Mouse (Mus musculus): ENCODE measurements around the gene Pbx3. TPM values are rescaled to one million over a fixed set of nuclear protein-coding genes. Genes with fewer than 3 reads are reported as not detected.

Gene Pbx3
- polyA plus RNA-seq, 1 experiment from 2014 or later = 35.0 TPM

GRCm38 (mm10) chr2:34225470-34225869 is 147.5 kb downstream of the Pbx3 start:
- no peaks in the 10 kb centered on the region for H3K27me3 ChIP-seq (ENCODE audit: control insufficient read depth, insufficient read depth, low read length)
- peaks cover 2% of the 10 kb centered on the region; the same call in 1 of the 2 replicates for H3K4me1 ChIP-seq (ENCODE audit: control insufficient read depth, insufficient read depth, low read length)
- H3K9me3 ChIP-seq (ENCODE audit: control insufficient read depth, low read length) = no peaks in the 10 kb centered on the region
- ATAC-seq (ENCODE audit: insufficient number of reproducible peaks, low FRiP score, low TSS enrichment, low read depth) = no peak
- no peak overlapping the region for H3K9ac ChIP-seq (ENCODE audit: low read length)
- peaks cover 2% of the 10 kb centered on the region; the same call in 1 of the 2 replicates for H3K36me3 ChIP-seq (ENCODE audit: control insufficient read depth, insufficient read depth, low read length)
- H3K27ac ChIP-seq (replicated peaks; ENCODE audit: low read depth, low read length) = no peak overlapping the region
- WGBS = 49% methylated on average over 6 of the region's 6 CpGs
- no peak for DNase-seq (ENCODE audit: low spot score)
- H3K4me2 ChIP-seq (ENCODE audit: low read depth, severe bottlenecking) = no peak overlapping the region
- no peak overlapping the region for H3K4me3 ChIP-seq (ENCODE audit: low read depth, low read length)

- 98% methylated on average over 3 of the region's 3 CpGs for WGBS
- no peak for ATAC-seq (ENCODE audit: insufficient number of reproducible peaks, low FRiP score, low TSS enrichment, low read depth)
Observed at GRCm38 (mm10) chr2:34221477-34221876, 151.5 kb downstream of the Pbx3 start.

GRCm38 (mm10) chr2:34219150-34219549 is 153.8 kb downstream of the Pbx3 start:
- H3K9ac ChIP-seq (ENCODE audit: low read length) = no peak overlapping the region
- ATAC-seq (ENCODE audit: insufficient number of reproducible peaks, low FRiP score, low TSS enrichment, low read depth) (no peak), DNase-seq (ENCODE audit: low spot score) (no peak)
- H3K4me3 ChIP-seq (ENCODE audit: low read depth, low read length) = no peak overlapping the region
- H3K27ac ChIP-seq (replicated peaks; ENCODE audit: low read depth, low read length) = no peak overlapping the region
- WGBS = 90% methylated on average over 1 of the region's 1 CpGs
- peaks cover 2% of the 10 kb centered on the region; the same call in 1 of the 2 replicates for H3K36me3 ChIP-seq (ENCODE audit: control insufficient read depth, insufficient read depth, low read length)
- H3K9me3 ChIP-seq (ENCODE audit: control insufficient read depth, low read length) = no peaks in the 10 kb centered on the region
- H3K27me3 ChIP-seq (ENCODE audit: control insufficient read depth, insufficient read depth, low read length) = no peaks in the 10 kb centered on the region
- no peaks in the 10 kb centered on the region for H3K4me1 ChIP-seq (ENCODE audit: control insufficient read depth, insufficient read depth, low read length)
- no peak overlapping the region for H3K4me2 ChIP-seq (ENCODE audit: low read depth, severe bottlenecking)

More at GRCm38 (mm10) chr2:34221477-34221876, 151.5 kb downstream of the Pbx3 start:
- Histone ChIP-seq H3K9ac (ENCODE audit: low read length) (no peak overlapping the region), H3K27me3 (ENCODE audit: control insufficient read depth, insufficient read depth, low read length) (no peaks in the 10 kb centered on the region), H3K4me1 (ENCODE audit: control insufficient read depth, insufficient read depth, low read length) (no peaks in the 10 kb centered on the region), H3K36me3 (ENCODE audit: control insufficient read depth, insufficient read depth, low read length) (peaks cover 2% of the 10 kb centered on the region; the same call in 1 of the 2 replicates), H3K4me2 (ENCODE audit: low read depth, severe bottlenecking) (no peak overlapping the region), H3K27ac (replicated peaks; ENCODE audit: low read depth, low read length) (no peak overlapping the region), H3K4me3 (ENCODE audit: low read depth, low read length) (no peak overlapping the region), H3K9me3 (ENCODE audit: control insufficient read depth, low read length) (no peaks in the 10 kb centered on the region)
- no peak for DNase-seq (ENCODE audit: low spot score)

GRCm38 (mm10) chr2:34217596-34217995 is 155.3 kb downstream of the Pbx3 start:
- H3K27ac ChIP-seq (replicated peaks; ENCODE audit: low read depth, low read length) = no peak overlapping the region
- no peak for DNase-seq (ENCODE audit: low spot score)
- H3K4me3 ChIP-seq (ENCODE audit: low read depth, low read length) = no peak overlapping the region
- H3K4me2 ChIP-seq (ENCODE audit: low read depth, severe bottlenecking) = no peak overlapping the region
- 85% methylated on average over 5 of the region's 5 CpGs for WGBS
- H3K36me3 ChIP-seq (ENCODE audit: control insufficient read depth, insufficient read depth, low read length) = no peaks in the 10 kb centered on the region; the same call in 1 of the 2 replicates
- no peak for ATAC-seq (ENCODE audit: insufficient number of reproducible peaks, low FRiP score, low TSS enrichment, low read depth)
- no peak overlapping the region for H3K9ac ChIP-seq (ENCODE audit: low read length)
- no peaks in the 10 kb centered on the region for H3K27me3 ChIP-seq (ENCODE audit: control insufficient read depth, insufficient read depth, low read length)
- no peaks in the 10 kb centered on the region for H3K9me3 ChIP-seq (ENCODE audit: control insufficient read depth, low read length)
- H3K4me1 ChIP-seq (ENCODE audit: control insufficient read depth, insufficient read depth, low read length) = no peaks in the 10 kb centered on the region

GRCm38 (mm10) chr2:34215496-34215895 is 157.4 kb downstream of the Pbx3 start:
- H3K27ac ChIP-seq (replicated peaks; ENCODE audit: low read depth, low read length) = no peak overlapping the region
- no peaks in the 10 kb centered on the region for H3K4me1 ChIP-seq (ENCODE audit: control insufficient read depth, insufficient read depth, low read length)
- no peak overlapping the region for H3K9ac ChIP-seq (ENCODE audit: low read length)
- no peaks in the 10 kb centered on the region for H3K27me3 ChIP-seq (ENCODE audit: control insufficient read depth, insufficient read depth, low read length)
- H3K36me3 ChIP-seq (ENCODE audit: control insufficient read depth, insufficient read depth, low read length) = no peaks in the 10 kb centered on the region
- 77% methylated on average over 5 of the region's 5 CpGs for WGBS
- no peak for DNase-seq (ENCODE audit: low spot score)
- H3K4me3 ChIP-seq (ENCODE audit: low read depth, low read length) = no peak overlapping the region
- ATAC-seq (ENCODE audit: insufficient number of reproducible peaks, low FRiP score, low TSS enrichment, low read depth) = no peak
- H3K4me2 ChIP-seq (ENCODE audit: low read depth, severe bottlenecking) = no peak overlapping the region
- H3K9me3 ChIP-seq (ENCODE audit: control insufficient read depth, low read length) = no peaks in the 10 kb centered on the region

- no peak overlapping the region for H3K4me2 ChIP-seq (ENCODE audit: low read depth, severe bottlenecking)
- no peak for ATAC-seq (ENCODE audit: insufficient number of reproducible peaks, low FRiP score, low TSS enrichment, low read depth)
- no peaks in the 10 kb centered on the region for H3K36me3 ChIP-seq (ENCODE audit: control insufficient read depth, insufficient read depth, low read length)
- H3K9me3 ChIP-seq (ENCODE audit: control insufficient read depth, low read length) = no peaks in the 10 kb centered on the region
- no peak overlapping the region for H3K4me3 ChIP-seq (ENCODE audit: low read depth, low read length)
- no peaks in the 10 kb centered on the region for H3K27me3 ChIP-seq (ENCODE audit: control insufficient read depth, insufficient read depth, low read length)
- WGBS = 93% methylated on average over 1 of the region's 1 CpGs
- no peaks in the 10 kb centered on the region for H3K4me1 ChIP-seq (ENCODE audit: control insufficient read depth, insufficient read depth, low read length)
- DNase-seq (ENCODE audit: low spot score) = no peak
- no peak overlapping the region for H3K27ac ChIP-seq (replicated peaks; ENCODE audit: low read depth, low read length)
- H3K9ac ChIP-seq (ENCODE audit: low read length) = no peak overlapping the region
Observed at GRCm38 (mm10) chr2:34212418-34212817, 160.5 kb downstream of the Pbx3 start.

- Histone ChIP-seq H3K36me3 (ENCODE audit: control insufficient read depth, insufficient read depth, low read length) (no peaks in the 10 kb centered on the region), H3K4me3 (ENCODE audit: low read depth, low read length) (no peak overlapping the region), H3K27me3 (ENCODE audit: control insufficient read depth, insufficient read depth, low read length) (no peaks in the 10 kb centered on the region), H3K9me3 (ENCODE audit: control insufficient read depth, low read length) (no peaks in the 10 kb centered on the region), H3K27ac (replicated peaks; ENCODE audit: low read depth, low read length) (no peak overlapping the region), H3K4me2 (ENCODE audit: low read depth, severe bottlenecking) (no peak overlapping the region), H3K9ac (ENCODE audit: low read length) (no peak overlapping the region), H3K4me1 (ENCODE audit: control insufficient read depth, insufficient read depth, low read length) (no peaks in the 10 kb centered on the region)
- 94% methylated on average over 8 of the region's 8 CpGs for WGBS
- no peak for DNase-seq (ENCODE audit: low spot score)
- ATAC-seq (ENCODE audit: insufficient number of reproducible peaks, low FRiP score, low TSS enrichment, low read depth) = no peak
Observed at GRCm38 (mm10) chr2:34204797-34205196, 168.1 kb downstream of the Pbx3 start.

GRCm38 (mm10) chr2:34204325-34204724 is 168.6 kb downstream of the Pbx3 start:
- ATAC-seq (ENCODE audit: insufficient number of reproducible peaks, low FRiP score, low TSS enrichment, low read depth) (no peak), DNase-seq (ENCODE audit: low spot score) (no peak)
- H3K4me3 ChIP-seq (ENCODE audit: low read depth, low read length) = no peak overlapping the region
- H3K36me3 ChIP-seq (ENCODE audit: control insufficient read depth, insufficient read depth, low read length) = no peaks in the 10 kb centered on the region
- H3K4me2 ChIP-seq (ENCODE audit: low read depth, severe bottlenecking) = no peak overlapping the region
- WGBS = 94% methylated on average over 2 of the region's 2 CpGs
- H3K27me3 ChIP-seq (ENCODE audit: control insufficient read depth, insufficient read depth, low read length) = no peaks in the 10 kb centered on the region
- no peaks in the 10 kb centered on the region for H3K4me1 ChIP-seq (ENCODE audit: control insufficient read depth, insufficient read depth, low read length)
- no peaks in the 10 kb centered on the region for H3K9me3 ChIP-seq (ENCODE audit: control insufficient read depth, low read length)
- H3K9ac ChIP-seq (ENCODE audit: low read length) = no peak overlapping the region
- H3K27ac ChIP-seq (replicated peaks; ENCODE audit: low read depth, low read length) = no peak overlapping the region

Data from limb, embryonic 11.5 days (tissue).